Mouse (Mus musculus): ENCODE data around the gene Man1b1. TPM values are rescaled to one million over a fixed set of nuclear protein-coding genes. Genes with fewer than 3 reads are reported as not detected.
A peak's percentile ranks its signal among the peaks of the same experiment; 100 is the strongest.

Man1b1 gene
- polyA plus RNA-seq, 1 experiment: 31.2 TPM

DNA sequence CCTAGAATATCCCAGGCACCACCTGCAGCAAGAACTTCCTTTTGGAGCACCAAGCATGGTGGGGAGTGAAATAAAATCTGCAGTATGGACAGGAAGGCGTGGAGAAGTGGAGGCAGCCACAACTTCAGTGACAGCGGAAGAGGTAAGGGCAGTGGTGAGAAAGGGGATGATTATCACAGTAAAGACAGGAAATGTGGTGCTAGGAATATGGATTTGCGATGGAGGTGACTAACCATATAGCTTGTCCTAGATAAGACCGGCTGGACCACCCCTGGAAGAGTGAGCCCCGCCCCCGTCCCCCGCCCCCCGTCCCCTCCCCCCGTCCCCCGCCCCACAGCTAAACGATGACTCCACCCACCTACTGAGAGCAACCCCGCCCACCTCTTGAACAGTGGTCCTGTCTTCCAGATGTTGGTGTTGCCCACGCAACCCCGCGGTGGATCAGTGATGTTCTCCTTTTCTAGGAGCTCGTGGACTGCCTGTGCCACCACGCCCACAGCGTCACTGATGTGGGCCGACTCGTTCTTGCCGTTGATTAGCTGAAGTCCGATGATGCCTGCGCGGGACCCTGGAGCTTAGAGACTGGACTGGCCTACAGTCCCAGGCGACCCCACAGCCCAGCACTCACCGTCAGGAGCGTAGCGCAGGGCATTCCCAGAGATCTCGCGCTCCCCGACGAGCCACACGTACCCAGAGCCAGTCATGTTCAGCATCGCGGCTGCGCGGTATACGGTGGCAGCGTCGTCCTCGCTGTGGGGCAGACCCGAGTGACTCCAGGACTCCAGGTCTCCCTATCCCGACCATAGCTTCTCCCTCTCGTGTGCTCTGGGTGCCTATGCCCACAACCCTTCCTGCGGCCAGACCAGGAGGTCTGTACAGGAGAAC, 27.2 kb upstream of the Man1b1 start:
- DNase-seq (ENCODE audit: low read depth, low spot score): no peak
- 1% methylated on average over 45 of the region's 45 CpGs for WGBS

GRCm38 (mm10) chr2:25305587-25306359, 26.4 kb upstream of the Man1b1 start:
- no peak for DNase-seq (ENCODE audit: low read depth, low spot score)
- 48% methylated on average over 14 of the region's 14 CpGs for WGBS

DNA sequence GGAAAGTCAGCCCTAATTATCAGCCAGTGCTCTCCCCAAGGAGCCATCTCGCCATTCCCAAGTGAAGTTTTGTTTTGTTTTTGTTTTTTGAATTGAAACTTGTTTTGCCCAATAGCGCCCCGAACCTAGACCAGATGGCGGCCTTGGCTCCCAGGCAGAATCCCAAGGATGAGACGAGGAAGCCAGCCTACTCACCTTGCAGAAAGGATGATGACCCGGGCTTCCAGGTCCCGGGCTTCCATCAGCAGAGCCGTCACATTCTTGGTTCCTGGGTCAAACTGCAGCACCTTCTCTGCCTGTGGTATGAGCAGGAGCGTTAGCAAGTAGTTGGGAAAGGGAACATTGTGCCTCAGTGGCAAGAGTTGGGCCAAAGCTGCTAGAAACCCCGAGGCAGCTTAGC, 22.0 kb upstream of the Man1b1 start:
- WGBS: 56% methylated on average over 10 of the region's 10 CpGs
- DNase-seq (ENCODE audit: low read depth, low spot score): no peak

GRCm38 (mm10) chr2:25310969-25311368, 21.2 kb upstream of the Man1b1 start:
- WGBS: 3% methylated on average over 22 of the region's 22 CpGs
- no peak for DNase-seq (ENCODE audit: low read depth, low spot score)

DNA sequence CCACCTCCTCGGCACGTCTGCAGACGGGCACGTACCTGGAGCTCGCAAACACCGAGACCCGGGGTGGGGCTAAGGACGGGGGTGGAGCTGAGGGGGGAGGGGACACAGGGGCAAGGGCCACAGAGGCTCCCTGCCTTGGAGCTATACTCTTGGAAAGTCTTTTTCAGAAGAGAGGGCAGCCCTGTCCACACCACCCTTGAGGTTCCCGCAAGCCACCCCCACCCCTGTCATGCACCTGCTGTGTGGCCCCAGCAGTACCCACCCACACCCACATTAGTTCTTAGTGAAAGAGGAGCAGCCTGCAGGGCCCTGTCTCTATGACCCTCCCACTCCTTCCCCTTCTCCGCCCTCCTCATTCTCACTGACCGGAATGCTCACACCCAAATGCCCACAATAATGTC, 20.6 kb upstream of the Man1b1 start:
- DNase-seq (ENCODE audit: low read depth, low spot score): no peak
- WGBS: 5% methylated on average over 11 of the region's 11 CpGs

- WGBS: 5% methylated on average over 31 of the region's 31 CpGs
- no peak for DNase-seq (ENCODE audit: low read depth, low spot score)
Measured at GRCm38 (mm10) chr2:25318119-25318966, 13.8 kb upstream of the Man1b1 start.

DNA sequence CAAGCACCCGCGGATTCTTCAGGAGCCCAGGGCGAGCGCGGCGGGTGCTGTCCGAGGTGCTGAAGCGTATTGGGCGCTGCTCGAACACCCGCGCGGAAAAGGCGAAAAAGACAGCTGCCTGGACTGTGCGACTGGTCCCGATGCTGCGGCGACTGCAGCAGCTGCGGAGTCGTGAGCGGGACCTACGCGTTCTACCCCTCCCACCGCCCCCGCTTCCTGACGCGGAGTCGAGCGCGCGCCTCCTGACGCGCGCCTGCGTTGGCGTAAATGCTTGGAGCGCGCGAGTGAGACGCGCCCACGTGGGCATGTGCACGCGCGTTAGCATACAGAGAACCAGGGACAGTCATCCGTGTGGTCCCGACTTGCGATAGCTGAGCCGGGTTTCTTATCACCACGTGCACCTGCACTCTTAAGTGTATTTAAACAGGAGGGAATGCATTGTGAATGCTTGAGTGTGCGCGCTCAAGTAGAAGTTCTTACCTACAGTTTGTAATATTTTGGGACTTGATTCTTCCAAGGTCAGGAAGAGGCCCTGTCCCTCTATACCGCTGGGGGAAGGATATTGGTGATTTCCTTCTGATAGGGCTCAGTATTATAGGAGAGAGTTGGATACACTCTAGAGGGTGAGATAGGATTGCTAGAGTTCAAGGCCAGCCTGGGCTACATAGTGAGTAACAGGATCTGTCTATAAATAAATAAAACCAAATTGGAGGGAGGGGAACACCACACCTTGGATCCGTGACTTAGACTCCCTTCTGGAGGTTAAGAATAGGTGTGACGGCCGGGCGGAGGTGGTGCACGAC, 13.0 kb upstream of the Man1b1 start, which contains the start of gene Grin1:
Grin1 (minus strand) TSS at position 217 of the 803 bp plus-strand sequence.
- DNase-seq (ENCODE audit: low read depth, low spot score): no peak
- WGBS: 10% methylated on average over 58 of the region's 58 CpGs

DNA sequence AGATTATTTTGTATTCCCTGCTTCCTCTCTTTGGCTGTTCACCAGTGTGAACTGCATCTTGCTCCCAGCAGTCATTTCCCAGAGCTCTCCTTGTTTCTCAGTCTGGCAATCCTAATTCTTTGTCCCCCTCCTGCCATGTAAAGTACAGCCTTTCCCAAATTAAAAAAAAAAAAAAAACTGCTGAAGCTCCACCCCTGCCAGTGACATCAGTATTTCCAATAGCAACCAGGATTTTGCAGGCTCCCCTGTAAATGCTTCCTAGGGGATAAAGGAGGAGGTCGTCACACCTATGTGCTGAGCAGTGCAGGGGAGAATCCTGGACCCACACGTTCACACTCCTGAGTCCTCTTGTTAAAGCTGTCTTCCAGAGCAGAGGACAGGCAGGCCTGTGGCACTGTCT, 12.1 kb upstream of the Man1b1 start:
- 35% methylated on average over 2 of the region's 2 CpGs for WGBS
- no peak for DNase-seq (ENCODE audit: low read depth, low spot score)

GRCm38 (mm10) chr2:25326036-25326435, 6.1 kb upstream of the Man1b1 start:
- WGBS: 58% methylated on average over 2 of the region's 2 CpGs
- DNase-seq (ENCODE audit: low read depth, low spot score): no peak

GRCm38 (mm10) chr2:25328440-25328839, 3.7 kb upstream of the Man1b1 start:
- DNase-seq (ENCODE audit: low read depth, low spot score): no peak
- 37% methylated on average over 7 of the region's 7 CpGs for WGBS

DNA sequence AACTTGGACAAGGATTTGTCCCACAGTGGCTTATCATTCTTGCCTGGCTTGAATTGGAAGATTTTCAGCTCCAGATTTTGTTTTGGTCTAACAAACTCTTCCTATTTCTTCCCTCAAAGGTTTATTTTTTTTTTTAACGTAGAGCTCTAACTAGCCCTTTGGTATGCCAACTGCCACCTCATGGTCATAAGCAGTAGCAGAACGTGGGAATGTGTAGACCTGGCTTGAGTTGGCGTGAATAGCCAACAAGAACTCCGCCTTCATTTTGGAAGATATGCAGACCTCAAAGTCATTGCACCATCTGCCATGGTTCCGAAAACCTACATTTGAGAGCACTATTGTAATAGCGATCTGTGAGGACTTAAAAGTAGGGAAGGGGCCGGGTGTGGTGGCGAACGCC, 668 bp upstream of the Man1b1 start:
- 43% methylated on average over 9 of the region's 9 CpGs for WGBS
- no peak for DNase-seq (ENCODE audit: low read depth, low spot score)

- no peak for DNase-seq (ENCODE audit: low read depth, low spot score)
- 67% methylated on average over 2 of the region's 2 CpGs for WGBS
Measured at GRCm38 (mm10) chr2:25333569-25333968, 1.4 kb downstream of the Man1b1 start.

GRCm38 (mm10) chr2:25338303-25338702, 6.2 kb downstream of the Man1b1 start:
- 35% methylated on average over 6 of the region's 6 CpGs for WGBS
- peak; percentile 42 for DNase-seq (ENCODE audit: low read depth, low spot score)

GRCm38 (mm10) chr2:25348162-25348561, 16.0 kb downstream of the Man1b1 start:
- WGBS: 64% methylated on average over 7 of the region's 7 CpGs
- no peak for DNase-seq (ENCODE audit: low read depth, low spot score)

DNA sequence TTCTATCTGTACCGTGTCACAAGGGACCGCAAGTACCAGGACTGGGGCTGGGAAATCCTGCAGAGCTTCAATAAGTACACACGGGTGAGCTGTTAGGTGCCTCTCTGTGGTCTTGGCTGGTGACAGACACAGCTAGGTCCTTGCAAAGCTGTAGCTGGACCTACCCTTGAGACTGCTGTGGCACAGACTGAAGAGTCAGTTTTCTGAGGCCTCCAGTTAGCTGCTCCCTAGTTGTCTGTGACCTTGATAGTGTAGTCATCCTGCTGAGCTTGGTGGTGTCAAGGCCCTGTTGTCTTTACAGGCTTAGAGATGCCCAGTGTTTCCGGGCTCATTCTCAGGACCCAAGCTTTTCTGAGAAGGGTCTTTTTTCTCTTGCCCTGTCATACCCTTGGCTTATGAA, 17.4 kb downstream of the Man1b1 start:
- DNase-seq (ENCODE audit: low read depth, low spot score): no peak
- WGBS: 93% methylated on average over 4 of the region's 4 CpGs

- 100% methylated on average over 3 of the region's 3 CpGs for WGBS
- DNase-seq (ENCODE audit: low read depth, low spot score): no peak
Measured at GRCm38 (mm10) chr2:25350701-25351100, 18.6 kb downstream of the Man1b1 start.

GRCm38 (mm10) chr2:25354211-25354610, 22.1 kb downstream of the Man1b1 start:
- DNase-seq (ENCODE audit: low read depth, low spot score): no peak
- WGBS: 85% methylated on average over 6 of the region's 6 CpGs

- WGBS: 39% methylated on average over 18 of the region's 18 CpGs
- DNase-seq (ENCODE audit: low read depth, low spot score): no peak
Measured at GRCm38 (mm10) chr2:25355419-25356066, 23.4 kb downstream of the Man1b1 start.

All from large intestine, adult 2 months (tissue).